Mouse (Mus musculus): ENCODE data around the gene Fktn. TPM values are rescaled to one million over a fixed set of nuclear protein-coding genes. Genes with fewer than 3 reads are reported as not detected.

Fktn gene
- total and polyA plus RNA-seq, 2 experiments from 2014 or later = 6.9 to 10.6 TPM

DNA sequence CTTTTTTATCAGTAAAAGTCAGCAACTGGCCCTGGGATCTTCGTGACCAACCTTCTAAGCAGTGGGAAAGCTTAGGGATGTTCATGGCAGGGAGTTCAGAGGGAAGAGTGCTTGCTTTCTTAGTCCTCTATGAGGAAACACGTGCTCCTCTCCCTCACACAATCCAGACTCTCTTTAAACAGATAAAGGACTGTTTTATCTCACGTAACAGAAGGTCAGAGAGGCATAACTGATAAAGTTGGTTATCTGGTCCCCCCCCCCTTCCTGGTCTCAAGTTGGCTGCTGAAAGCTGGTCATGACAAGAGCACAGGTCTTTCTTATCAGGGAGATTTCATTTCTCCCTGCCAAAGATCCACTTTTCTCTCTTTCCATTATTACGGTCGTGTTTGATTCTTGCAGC is 104.5 kb downstream of the Fktn start:
- H3K36me3 ChIP-seq (replicated peaks; ENCODE audit: control insufficient read depth, insufficient read depth, low read length) = no peaks in the 10 kb centered on the region
- no peaks in the 10 kb centered on the region for H3K4me1 ChIP-seq (ENCODE audit: control insufficient read depth, insufficient read depth)
- no peak overlapping the region for H3K27ac ChIP-seq (ENCODE audit: low read depth)
- no peak for ATAC-seq (ENCODE audit: insufficient read depth, low read depth)
- WGBS = 17% methylated on average over 5 of the region's 5 CpGs
- H3K4me2 ChIP-seq (ENCODE audit: low read depth, low read length) = no peak overlapping the region
- TF ChIP-seq CTCF (IDR thresholded peaks at IDR 0.05; ENCODE audit: low read depth) (no peak), EP300 (IDR thresholded peaks at IDR 0.05; ENCODE audit: low read depth) (no peak)
- no peaks in the 10 kb centered on the region for H3K9me3 ChIP-seq (replicated peaks; ENCODE audit: control insufficient read depth, low read length)
- H3K9ac ChIP-seq (replicated peaks; ENCODE audit: low read depth, low read length) = no peak overlapping the region
- no peaks in the 10 kb centered on the region for H3K27me3 ChIP-seq (ENCODE audit: control insufficient read depth, insufficient read depth, low read length)
- H3K4me3 ChIP-seq (ENCODE audit: low read depth, low read length) = no peak overlapping the region
- DNase-seq (ENCODE audit: low spot score) = no peak

DNA sequence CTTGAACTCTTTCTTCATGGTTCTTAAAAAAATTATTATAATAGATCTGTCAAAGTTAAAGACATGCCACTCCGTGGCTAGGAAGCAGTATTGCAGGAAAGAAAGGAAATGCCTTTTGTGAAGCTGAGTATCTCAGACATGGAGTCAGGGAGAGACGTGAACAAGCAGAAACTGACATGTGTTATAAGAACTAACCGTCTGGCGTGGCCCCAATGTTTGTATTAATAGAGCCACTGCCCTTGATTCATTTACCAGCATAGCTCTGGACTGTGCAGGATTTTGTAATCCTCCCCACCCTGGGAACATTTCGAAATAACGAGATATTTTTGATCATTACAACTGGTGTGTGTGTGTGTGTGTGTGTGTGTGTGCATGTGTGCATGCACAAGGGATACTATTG is 109.9 kb downstream of the Fktn start:
- H3K9ac ChIP-seq (replicated peaks; ENCODE audit: low read depth, low read length) = no peak overlapping the region
- 38% methylated on average over 6 of the region's 6 CpGs for WGBS
- H3K27ac ChIP-seq (ENCODE audit: low read depth) = no peak overlapping the region
- H3K9me3 ChIP-seq (replicated peaks; ENCODE audit: control insufficient read depth, low read length) = no peaks in the 10 kb centered on the region
- no peak overlapping the region for H3K4me3 ChIP-seq (ENCODE audit: low read depth, low read length)
- H3K4me1 ChIP-seq (ENCODE audit: control insufficient read depth, insufficient read depth) = no peaks in the 10 kb centered on the region; the same call in 1 of the 2 replicates
- H3K36me3 ChIP-seq (replicated peaks; ENCODE audit: control insufficient read depth, insufficient read depth, low read length) = no peaks in the 10 kb centered on the region
- TF ChIP-seq EP300 (IDR thresholded peaks at IDR 0.05; ENCODE audit: low read depth) (no peak), CTCF (IDR thresholded peaks at IDR 0.05; ENCODE audit: low read depth) (no peak)
- ATAC-seq (ENCODE audit: insufficient read depth, low read depth) (no peak), DNase-seq (ENCODE audit: low spot score) (peak; percentile 50)
- no peak overlapping the region for H3K4me2 ChIP-seq (ENCODE audit: low read depth, low read length)
- no peaks in the 10 kb centered on the region for H3K27me3 ChIP-seq (ENCODE audit: control insufficient read depth, insufficient read depth, low read length)

DNA sequence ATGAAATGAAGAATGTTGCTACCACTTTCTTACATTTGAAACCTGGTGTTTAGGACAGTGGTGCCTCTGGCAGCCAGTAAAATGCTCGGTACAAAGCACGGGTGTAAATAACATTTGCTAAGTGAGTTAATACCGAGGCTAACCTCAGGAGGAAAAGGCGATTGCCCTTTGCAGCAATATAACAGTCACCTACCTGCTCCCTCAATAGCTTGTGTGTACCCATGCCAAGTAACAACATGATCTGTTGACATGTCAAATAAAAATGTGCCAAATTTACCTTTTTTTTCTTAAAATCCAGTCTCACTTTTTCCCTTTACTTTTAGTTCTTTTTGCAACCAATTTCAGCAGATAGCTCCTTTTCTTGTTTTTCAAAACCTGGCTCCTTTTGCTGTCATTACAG is 111.0 kb downstream of the Fktn start:
- WGBS = 68% methylated on average over 4 of the region's 4 CpGs
- TF ChIP-seq CTCF (IDR thresholded peaks at IDR 0.05; ENCODE audit: low read depth) = no peak
- TF ChIP-seq EP300 (IDR thresholded peaks at IDR 0.05; ENCODE audit: low read depth) = no peak
- ATAC-seq (ENCODE audit: insufficient read depth, low read depth) = no peak

DNA sequence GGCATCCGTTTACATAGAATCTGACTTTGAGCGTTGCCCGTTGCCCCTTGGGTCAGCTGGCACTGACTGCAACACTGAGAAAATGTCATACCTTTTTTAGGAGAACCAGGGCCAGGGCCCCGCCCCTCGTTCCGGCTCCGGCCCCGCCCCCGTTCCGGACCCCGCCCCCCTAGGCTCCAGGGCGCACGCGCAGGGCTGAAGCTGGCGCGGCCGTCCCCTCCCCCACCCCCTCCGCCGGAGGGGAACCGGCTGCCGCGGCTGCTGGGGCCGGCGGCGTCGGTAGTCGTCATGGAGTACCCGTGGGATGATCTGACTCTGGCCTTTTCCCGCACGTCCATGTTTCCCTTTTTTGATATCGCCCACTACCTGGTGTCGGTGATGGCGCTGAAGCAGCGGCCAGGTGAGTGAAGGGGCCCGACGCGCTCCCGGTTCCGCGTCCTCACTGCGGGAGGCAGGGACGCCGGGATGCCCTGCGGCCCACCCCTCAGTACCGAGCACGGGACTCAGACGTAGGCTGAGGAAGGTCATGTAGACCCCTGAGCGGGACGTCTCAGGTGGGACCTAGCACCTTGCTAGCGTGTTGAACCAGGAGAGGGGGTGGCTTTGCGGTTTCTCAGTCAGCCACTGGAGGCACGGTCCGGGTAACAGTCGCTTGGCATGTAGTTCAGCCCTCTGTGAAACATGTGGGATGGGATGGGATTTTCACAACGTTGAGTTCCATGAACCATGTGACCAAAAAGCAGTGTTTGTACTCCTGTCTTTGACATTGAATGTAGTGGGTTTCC is 112.2 kb downstream of the Fktn start, which contains the start of gene Tmem38b:
Gene Tmem38b, plus strand, starts transcription at position 225 of the 785 bp plus-strand sequence.
- H3K4me2 ChIP-seq (ENCODE audit: low read depth, low read length) = peak within 1 kb of the TSS; percentile 92
- TF ChIP-seq EP300 (IDR thresholded peaks at IDR 0.05; ENCODE audit: low read depth) (no peak), CTCF (IDR thresholded peaks at IDR 0.05; ENCODE audit: low read depth) (peak; percentile 24; the same call in 1 of the 2 replicates)
- H3K9ac ChIP-seq (replicated peaks; ENCODE audit: low read depth, low read length) = peak within 1 kb of the TSS; percentile 79
- DNase-seq (ENCODE audit: low spot score) (peak; percentile 75), ATAC-seq (ENCODE audit: insufficient read depth, low read depth) (peak; percentile 95)
- WGBS = under 1% methylated on average over 53 of the region's 55 CpGs
- H3K27ac ChIP-seq (ENCODE audit: low read depth) = peak within 1 kb of the TSS; percentile 67
- no peaks in the 10 kb centered on the region; the same call in 1 of the 2 replicates for H3K4me1 ChIP-seq (ENCODE audit: control insufficient read depth, insufficient read depth)
- no peaks in the 10 kb centered on the region for H3K36me3 ChIP-seq (replicated peaks; ENCODE audit: control insufficient read depth, insufficient read depth, low read length)
- no peaks in the 10 kb centered on the region for H3K9me3 ChIP-seq (replicated peaks; ENCODE audit: control insufficient read depth, low read length)
- H3K4me3 ChIP-seq (ENCODE audit: low read depth, low read length) = peak within 1 kb of the TSS; percentile 97
- no peaks in the 10 kb centered on the region for H3K27me3 ChIP-seq (ENCODE audit: control insufficient read depth, insufficient read depth, low read length)

More for the DNA sequence above, 111.0 kb downstream of the Fktn start:
- no peaks in the 10 kb centered on the region for H3K27me3 ChIP-seq (ENCODE audit: control insufficient read depth, insufficient read depth, low read length)
- H3K36me3 ChIP-seq (replicated peaks; ENCODE audit: control insufficient read depth, insufficient read depth, low read length) = no peaks in the 10 kb centered on the region
- no peaks in the 10 kb centered on the region; the same call in 1 of the 2 replicates for H3K4me1 ChIP-seq (ENCODE audit: control insufficient read depth, insufficient read depth)
- no peak for DNase-seq (ENCODE audit: low spot score)
- no peaks in the 10 kb centered on the region for H3K9me3 ChIP-seq (replicated peaks; ENCODE audit: control insufficient read depth, low read length)
- H3K4me2 ChIP-seq (ENCODE audit: low read depth, low read length) = no peak overlapping the region
- no peak overlapping the region for H3K27ac ChIP-seq (ENCODE audit: low read depth)
- no peak overlapping the region for H3K9ac ChIP-seq (replicated peaks; ENCODE audit: low read depth, low read length)
- H3K4me3 ChIP-seq (ENCODE audit: low read depth, low read length) = no peak overlapping the region

DNA sequence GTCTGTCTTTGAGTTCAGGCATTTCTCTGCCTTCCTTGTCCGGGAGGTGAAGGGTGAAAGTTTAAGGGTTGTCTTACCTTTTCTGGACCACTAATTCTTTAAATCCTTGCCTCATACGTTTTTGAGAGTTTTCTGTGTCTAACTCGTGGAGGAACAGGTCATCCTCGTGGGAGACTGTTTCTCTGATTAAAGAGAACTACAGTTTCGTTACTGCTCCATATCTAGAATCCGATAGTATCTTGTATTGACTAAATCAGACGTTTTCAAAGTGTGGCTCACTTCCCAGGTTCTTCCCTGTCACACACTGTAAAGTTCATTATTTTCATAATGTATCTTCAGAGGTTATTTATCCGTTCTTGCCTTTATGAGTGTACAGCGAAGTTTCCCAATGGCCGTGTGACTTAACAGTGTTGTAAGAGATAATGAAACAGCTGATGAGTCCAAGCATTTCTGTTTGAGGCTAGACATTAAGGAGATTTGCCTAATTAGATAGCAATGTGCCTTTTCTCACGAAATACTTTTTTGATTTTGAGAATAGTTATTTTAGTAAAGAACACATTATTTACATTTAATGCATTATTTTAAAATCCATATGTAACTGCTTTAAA is 112.9 kb downstream of the Fktn start:
- H3K27ac ChIP-seq (ENCODE audit: low read depth) = peak overlapping the region; percentile 67; the same call in 1 of the 2 replicates
- TF ChIP-seq EP300 (IDR thresholded peaks at IDR 0.05; ENCODE audit: low read depth) (no peak), CTCF (IDR thresholded peaks at IDR 0.05; ENCODE audit: low read depth) (no peak)

More for the DNA sequence above, 112.9 kb downstream of the Fktn start:
- WGBS = 4% methylated on average over 11 of the region's 11 CpGs
- no peak for DNase-seq (ENCODE audit: low spot score)
- Histone ChIP-seq H3K27me3 (ENCODE audit: control insufficient read depth, insufficient read depth, low read length) (no peaks in the 10 kb centered on the region), H3K9ac (replicated peaks; ENCODE audit: low read depth, low read length) (peak overlapping the region; percentile 79), H3K4me2 (ENCODE audit: low read depth, low read length) (peak overlapping the region; percentile 92), H3K36me3 (replicated peaks; ENCODE audit: control insufficient read depth, insufficient read depth, low read length) (no peaks in the 10 kb centered on the region), H3K4me1 (ENCODE audit: control insufficient read depth, insufficient read depth) (no peaks in the 10 kb centered on the region; the same call in 1 of the 2 replicates), H3K9me3 (replicated peaks; ENCODE audit: control insufficient read depth, low read length) (no peaks in the 10 kb centered on the region), H3K4me3 (ENCODE audit: low read depth, low read length) (peak overlapping the region; percentile 97)
- no peak for ATAC-seq (ENCODE audit: insufficient read depth, low read depth)

Other genes starting within 250 kb of the Fktn start
- gene Fsd1l, start 82.5 kb upstream of the Fktn start, total RNA-seq (2014; rRNA removed; ENCODE audit: low replicate concordance) = 6.3 and 8.1 TPM in 2 replicates
- 7.0 and 7.8 TPM in 2 replicates for gene Fsd1l, start 82.5 kb upstream of the Fktn start, polyA plus RNA-seq (2015; fragmentation: Nextera tagmentation; extraction: Ambion mirVana)
- gene Tal2, start 65.7 kb downstream of the Fktn start, total RNA-seq (2014; rRNA removed; ENCODE audit: low replicate concordance) = 0.12 TPM in 1 of 2 replicates, not detected in the other
- gene Tal2, start 65.7 kb downstream of the Fktn start, polyA plus RNA-seq (2015; fragmentation: Nextera tagmentation; extraction: Ambion mirVana) = 0.04 TPM in 1 of 2 replicates, not detected in the other
- gene Tmem38b, start 112.0 kb downstream of the Fktn start, total RNA-seq (2014; rRNA removed; ENCODE audit: low replicate concordance) = 2.0 and 2.7 TPM in 2 replicates
- 10.3 and 10.4 TPM in 2 replicates for gene Tmem38b, start 112.0 kb downstream of the Fktn start, polyA plus RNA-seq (2015; fragmentation: Nextera tagmentation; extraction: Ambion mirVana)